Mouse (Mus musculus) gastrocnemius, postnatal 25 days (tissue): ENCODE measurements around the gene Stag3. TPM values are rescaled to one million over a fixed set of nuclear protein-coding genes. Genes with fewer than 3 reads are reported as not detected.

Experiments used
- DNase-seq: peaks from one replicate; pipeline ENCODE4 v3.0.0; 2022
- total RNA-seq, 2 experiments: library from RNA; stranded (reverse); gene quantifications; 1 replicate in 1 of 2; 2 replicates in 1 of 2; pipeline ENCODE4 v1.2.3; 2021

The Stag3 gene
- total RNA-seq, 2 experiments from 2014 or later, result 0.19 TPM; not detected in 1

DNA sequence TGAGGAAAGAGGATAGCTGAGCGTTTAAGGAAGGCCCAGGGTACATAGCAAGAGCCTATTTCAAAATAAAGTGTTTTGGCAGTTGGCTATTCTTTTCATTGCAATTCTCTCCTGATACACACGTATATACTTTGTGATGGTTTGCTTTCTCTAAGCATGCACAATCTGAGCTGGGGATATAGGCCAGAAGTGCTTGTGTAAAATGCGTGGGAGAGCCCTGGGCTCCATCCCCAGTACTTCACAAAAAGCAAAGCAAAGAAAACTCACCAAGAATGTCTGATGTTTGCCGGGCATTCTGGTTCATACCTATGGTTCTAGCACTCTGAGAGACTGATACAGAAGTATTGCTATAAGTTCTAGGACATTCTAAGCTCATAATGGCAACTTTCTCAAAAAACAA is 11.1 kb upstream of the Stag3 start:
- DNase-seq, result no peak

DNA sequence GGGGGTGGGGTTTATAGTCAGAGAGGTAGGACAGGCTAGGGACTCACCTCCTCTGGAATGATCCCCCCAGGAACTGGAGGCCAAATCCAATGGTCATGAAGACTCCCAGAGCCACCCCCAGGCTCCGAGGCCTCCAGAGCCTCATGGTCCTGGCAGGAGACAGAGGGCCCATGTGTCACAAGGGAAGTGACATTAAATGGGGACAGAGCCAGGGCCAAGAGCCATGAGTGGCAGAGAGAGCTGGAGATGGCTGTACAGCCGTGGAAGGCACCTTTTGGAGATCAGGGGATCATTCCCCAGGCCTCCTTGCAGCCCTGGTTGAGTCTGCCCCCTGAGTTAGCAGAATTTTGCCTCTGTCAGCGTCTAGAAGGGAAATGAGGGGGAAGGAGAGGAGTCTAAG is 8.8 kb upstream of the Stag3 start:
- DNase-seq, result no peak

DNA sequence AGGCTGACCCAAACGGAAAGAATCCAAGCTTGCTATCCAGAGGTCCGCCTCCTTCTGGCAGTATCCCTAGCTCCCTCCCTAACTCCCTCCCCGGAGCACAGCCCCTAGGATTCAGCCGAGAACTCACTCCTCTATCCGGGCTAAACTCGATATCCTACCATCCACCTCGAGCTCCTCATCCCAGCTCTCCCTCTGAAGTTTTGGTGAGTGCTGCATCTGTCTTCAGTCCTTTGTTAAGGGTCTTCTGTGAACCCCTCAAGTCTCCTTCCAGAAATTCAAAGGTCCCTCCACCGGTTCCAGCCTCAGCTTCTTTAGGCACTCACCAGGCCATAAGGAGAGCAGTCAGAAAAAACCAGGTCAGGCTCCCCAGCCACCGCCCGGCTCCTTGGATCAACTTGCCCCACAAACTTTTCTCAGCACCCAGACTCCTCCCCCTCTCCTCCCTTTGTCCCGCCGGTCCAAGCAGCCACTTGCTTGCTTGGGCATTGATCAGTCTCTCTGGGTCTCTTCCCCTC is 7.6 kb upstream of the Stag3 start, which contains the start of gene Gal3st4:
Gene Gal3st4, minus strand, starts transcription at position 432 of the 515 bp plus-strand sequence.
- DNase-seq, result peak; percentile 41

DNA sequence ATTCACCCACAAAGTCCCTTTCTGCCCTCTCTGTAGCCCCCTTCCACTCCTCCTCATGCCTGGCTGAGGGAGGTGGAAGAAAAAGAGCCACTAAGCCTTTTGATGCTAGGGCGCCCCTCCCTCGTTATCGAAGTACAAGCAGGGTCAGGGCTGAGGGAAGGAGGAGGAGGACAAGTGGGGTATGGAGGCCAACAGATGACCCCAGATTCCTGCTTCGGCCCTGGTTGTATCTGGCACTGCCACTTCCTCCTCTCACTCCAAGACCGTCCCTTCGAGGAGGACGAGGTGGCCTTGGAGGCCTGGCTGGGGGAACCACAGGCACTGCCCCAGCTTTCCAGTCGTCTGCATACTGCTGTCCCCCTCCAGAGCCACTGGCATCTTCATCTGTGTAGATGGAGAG is 5.9 kb upstream of the Stag3 start:
- no peak for DNase-seq

DNA sequence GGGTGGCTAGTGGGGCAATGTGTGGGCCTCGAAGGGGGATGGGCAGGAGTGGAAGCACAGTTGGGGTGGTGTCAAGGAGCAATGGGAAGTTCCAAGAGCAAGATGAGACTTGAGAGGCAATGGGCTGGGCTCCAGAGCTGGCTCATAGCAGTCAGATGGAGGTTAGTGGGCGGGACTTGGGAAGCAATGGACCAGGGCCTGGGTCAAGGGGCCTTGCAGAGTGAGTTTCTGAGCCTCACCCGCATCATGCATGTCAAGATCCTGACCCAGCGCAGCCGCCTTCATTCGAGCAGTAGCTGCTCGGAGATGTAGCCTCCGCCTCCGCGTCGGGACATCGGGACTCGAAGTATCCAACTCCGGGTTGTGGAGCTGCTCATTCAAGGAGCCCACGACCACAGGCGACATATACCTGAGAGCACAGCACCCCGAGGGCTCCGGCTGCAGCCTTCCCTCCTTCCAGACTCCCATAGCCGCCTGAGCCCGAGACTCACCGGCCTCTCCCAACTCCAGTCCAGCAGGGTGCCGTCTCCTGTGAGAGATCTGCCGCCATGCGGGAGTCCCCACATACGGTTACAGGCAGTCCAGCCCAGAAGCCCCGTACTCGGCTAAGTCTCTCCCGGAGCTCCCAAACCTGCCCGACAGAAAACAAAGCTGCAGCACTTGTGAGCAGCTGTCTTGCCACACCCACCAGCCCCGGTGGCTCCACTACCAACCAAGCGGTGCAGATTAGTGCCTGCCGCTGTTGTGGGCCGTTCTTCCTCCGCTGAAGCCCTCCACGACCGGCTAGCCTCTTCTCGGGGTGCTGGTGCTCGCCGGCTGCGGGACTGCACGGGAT is 4.6 kb upstream of the Stag3 start:
- DNase-seq, result no peak

DNA sequence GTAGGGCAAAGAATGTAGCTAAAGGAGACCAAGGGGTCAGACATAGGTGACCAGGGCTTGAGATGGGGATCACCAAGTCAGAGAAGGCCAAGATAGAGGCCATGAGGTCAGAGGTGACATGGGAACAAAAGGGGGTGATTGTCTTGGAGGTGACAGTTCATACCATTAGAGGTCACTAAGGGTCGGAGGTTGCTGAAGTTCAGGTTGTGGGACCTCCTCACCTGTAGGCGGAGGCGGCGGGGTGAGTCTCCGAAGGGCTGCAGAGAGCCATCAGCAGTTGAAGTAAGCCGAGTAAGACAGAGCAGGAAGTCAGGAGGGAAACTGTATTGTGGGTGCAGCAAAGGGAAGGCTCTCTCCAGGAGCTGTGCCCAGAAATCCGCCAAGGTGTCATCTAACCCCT is 2.0 kb upstream of the Stag3 start:
- DNase-seq, result no peak

DNA sequence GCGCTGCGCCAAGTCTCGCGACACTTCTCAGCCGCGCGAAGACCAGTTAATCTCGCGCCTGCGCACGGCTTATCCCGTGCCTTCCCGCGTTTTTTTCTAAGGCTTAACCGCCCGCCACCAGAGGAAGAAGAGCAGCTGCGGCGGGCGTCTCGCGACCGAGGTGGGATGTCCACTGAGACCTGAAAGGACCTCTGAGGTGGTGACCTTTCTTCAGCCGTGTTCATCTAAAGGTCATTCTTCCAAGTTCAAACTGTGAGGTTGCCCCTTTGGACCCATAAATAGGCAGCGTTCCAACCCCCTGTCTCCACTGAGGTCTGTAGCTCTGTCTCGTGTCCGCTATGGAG is 357 bp downstream of the Stag3 start:
- no peak for DNase-seq

DNA sequence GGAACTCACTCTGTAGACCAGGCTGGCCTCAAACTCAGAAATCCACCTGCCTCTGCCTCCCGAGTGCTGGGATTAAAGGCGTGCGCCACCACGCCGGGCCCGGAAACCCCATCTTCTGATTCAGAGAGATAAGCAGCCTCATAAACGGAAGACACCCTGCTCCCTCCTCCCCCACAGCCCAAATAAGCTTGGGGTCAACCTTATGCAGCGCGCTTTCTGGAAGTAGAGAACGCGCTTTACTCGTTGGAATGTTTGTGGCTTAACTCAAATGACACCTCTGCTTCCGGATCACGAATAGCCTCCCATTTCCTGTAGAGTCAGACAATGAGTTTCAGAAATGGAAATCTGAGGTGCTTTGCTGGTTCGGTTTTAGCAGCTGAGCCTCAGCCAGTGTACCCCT is 789 bp downstream of the Stag3 start:
- no peak for DNase-seq

DNA sequence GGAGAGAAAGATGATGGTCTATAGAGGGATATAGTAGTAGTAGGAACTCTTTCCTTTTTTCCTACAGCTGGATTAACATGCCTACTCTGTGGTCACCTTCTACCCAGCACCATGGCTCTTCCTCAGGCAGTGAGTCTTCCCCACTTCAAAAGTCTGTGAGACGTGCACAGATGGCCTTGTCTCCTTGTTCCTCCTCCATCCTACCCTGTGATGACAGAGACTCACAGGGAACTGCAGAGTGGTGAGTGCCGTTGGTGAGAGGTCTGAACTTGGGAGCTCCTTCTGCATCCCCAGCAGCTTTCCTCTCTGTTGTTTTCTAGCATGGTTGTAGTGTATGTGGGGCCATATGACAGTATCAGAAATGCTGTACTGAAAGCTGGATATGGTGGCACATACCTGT is 1.8 kb downstream of the Stag3 start:
- DNase-seq, result no peak

DNA sequence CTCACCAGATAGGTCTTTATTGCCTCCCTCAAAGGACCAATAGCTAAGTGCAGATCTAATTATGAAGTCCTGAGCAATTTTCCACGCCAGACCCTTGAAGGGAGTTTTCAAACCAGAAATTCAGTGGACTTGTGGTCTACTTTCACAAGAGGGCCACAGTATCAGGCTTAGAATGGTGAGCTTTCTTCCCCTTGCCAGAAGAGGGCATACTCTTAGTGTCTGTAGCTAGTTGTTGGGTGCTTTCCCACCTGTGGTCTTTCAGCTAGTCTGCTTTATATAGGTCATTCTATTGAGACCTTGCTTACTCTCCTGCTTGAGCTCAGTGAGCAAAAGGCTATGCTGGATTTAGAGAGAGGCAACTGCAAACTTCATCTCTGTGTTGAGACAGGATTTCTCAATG is 3.5 kb downstream of the Stag3 start:
- DNase-seq, result no peak

DNA sequence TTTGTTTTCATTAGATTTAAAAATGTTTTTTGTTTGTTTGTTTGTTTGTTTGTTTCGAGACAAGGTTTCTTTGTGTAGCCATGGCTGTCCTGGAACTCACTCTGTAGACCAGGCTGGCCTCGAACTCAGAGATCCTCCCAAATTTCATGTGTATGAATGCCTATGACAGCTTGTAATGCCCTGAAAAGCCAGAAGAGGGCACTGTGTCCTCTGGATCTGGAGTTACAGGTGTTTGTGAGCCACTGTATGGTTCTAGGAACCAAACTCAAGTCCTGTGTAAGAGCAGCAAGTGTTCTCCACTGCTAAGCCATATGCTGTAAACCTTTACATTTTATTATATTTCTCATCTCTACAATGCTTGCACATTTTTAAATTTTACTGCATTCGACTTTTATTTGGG is 7.8 kb downstream of the Stag3 start:
- DNase-seq, result no peak

DNA sequence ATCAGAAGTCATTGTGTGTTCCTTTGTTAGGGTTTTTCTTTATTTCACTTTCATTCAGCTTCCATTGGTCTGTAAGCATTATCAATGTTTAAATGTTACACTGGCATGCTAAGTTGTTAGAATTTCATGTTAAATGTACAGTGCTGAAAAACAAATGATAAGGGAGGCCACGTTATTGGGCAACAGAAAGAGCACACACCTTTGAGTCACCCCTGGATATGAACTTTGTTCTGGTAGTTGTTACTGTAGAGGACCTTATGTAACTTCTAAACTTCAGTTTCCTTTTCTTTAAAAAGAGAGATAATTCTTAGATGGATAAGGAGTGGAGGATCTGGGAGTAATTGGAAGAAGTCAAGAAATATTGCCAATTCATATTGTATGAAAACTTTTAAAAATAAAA is 11.6 kb downstream of the Stag3 start:
- no peak for DNase-seq

DNA sequence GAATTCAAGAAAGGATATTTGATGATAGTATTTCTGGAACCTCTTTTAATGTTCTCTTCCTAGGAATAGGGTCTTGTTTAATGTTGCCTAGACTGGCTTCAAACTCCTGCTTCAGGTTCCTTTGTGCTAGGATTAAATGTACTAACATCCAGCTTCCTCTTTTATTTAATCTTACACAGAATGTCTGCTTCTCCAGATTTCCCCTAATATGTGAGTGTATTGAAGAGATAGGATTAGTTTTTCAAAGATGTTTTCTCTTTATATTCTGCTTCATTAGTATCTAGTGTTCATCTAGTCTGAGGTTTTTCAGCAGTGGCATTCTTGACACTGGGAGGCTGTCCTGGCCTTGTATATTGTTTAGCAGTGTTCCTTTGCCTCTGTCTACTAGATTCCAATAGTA is 14.1 kb downstream of the Stag3 start:
- no peak for DNase-seq

DNA sequence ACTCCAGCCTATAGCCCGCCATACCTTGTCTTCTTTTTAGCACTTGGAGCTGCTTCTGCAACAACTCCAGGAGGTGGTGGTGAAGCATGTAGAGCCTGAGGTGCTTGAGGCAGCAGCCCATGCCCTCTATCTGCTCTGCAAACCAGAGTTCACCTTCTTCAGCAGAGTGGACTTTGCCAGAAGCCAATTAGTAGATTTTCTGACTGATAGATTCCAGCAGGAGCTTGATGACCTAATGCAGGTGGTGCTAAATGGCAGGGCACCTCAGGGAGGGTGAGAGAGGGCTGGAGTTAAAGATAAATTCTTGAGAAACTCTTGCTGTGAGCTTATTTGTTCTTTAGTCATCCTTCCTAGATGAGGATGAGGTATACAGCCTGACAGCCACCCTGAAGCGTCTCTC is 19.6 kb downstream of the Stag3 start:
- no peak for DNase-seq

DNA sequence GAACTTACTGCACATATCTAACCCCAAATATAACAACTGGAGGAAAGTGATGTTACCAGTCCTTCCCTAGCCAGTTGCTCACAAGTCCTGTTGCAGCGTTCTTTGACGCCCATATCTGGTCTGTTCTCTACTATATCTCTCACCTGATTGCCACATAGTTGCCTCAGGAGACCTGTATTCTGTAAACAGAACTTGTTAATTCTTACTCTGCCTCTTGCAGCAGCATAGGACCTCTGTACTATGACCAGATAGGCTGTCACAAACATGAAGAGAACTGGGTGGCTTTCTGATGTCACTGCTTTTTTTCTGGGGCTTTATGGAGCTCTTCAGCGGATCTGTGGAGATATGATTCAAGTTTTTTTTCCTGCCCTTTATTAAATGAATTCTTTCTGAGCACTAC is 32.8 kb downstream of the Stag3 start:
- DNase-seq, result no peak

DNA sequence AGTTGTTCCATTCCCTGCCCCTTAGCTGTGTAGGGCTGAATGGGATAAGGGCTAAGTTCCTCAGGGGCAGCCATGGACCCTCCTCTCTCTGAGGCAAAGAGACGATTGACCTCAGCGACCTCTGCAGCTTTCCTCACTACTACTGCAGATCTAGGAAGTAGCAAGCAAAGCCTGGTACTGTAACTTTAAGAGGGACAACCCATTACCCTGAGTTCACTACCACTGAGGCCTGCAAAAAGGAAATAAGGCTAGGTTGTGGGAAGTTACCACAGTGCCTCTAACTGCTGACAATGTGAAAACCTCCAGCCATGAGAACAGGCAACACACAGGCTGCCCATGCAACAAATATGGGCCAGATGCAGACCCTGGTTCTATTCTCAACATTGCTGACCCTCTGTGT is 61.6 kb downstream of the Stag3 start, which contains the start of gene Pvrig:
Gene Pvrig, plus strand, starts transcription at position 301 of the 400 bp plus-strand sequence.
- DNase-seq, result no peak

DNA sequence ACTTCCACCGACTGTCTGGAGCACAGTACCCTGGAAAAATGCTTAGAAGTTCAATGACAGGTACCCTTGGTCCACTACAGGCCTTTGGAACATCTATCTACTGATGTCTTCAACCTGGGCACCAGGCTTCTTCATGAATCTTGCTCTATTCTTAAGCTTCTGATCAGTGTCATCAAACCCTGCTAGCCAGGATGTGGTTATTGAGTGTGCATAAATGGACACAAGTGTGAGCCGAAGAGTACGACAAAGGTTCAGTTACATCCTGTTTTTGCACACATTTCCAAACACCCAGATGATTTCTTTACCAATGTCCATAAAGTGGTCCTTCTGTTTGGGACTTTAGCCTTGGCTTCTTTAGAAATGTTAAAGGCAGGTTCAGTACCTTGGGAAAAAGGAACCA is 63.2 kb downstream of the Stag3 start:
- DNase-seq, result no peak

Other genes starting within 250 kb of the Stag3 start
- gene Smok3c, start 227.0 kb upstream of the Stag3 start, total RNA-seq, result not detected
- 1 to 10 TPM; 8.4 to 9.1 TPM for gene Zkscan1, start 195.2 kb upstream of the Stag3 start, total RNA-seq
- 10 to 100 TPM; 11.0 to 11.9 TPM for gene Zscan21, start 163.3 kb upstream of the Stag3 start, total RNA-seq
- gene Zfp113, start 124.5 kb upstream of the Stag3 start, total RNA-seq, result 1 to 10 TPM; 4.0 to 4.4 TPM
- gene Cops6, start 119.2 kb upstream of the Stag3 start, total RNA-seq, result 10 to 100 TPM; 93.9 to 95.7 TPM
- 1 to 10 TPM; 5.8 to 7.8 TPM for gene Ap4m1, start 108.2 kb upstream of the Stag3 start, total RNA-seq
- 10 to 100 TPM in 1 of 2 experiments, 1 to 10 TPM in 1; 8.9 to 10.3 TPM for gene Mcm7, start 107.8 kb upstream of the Stag3 start, total RNA-seq
- gene Taf6, start 92.8 kb upstream of the Stag3 start, total RNA-seq, result 10 to 100 TPM; 27.0 to 29.6 TPM
- 1 to 10 TPM; 3.5 to 5.8 TPM for gene Cnpy4, start 92.8 kb upstream of the Stag3 start, total RNA-seq
- 1 to 10 TPM; 1.6 to 2.1 TPM for gene Mblac1, start 85.9 kb upstream of the Stag3 start, total RNA-seq
- under 1 TPM; 0.40 to 0.54 TPM for gene Nxpe5, start 54.3 kb upstream of the Stag3 start, total RNA-seq
- 10 to 100 TPM; 48.3 to 50.8 TPM for gene Lamtor4, start 24.8 kb upstream of the Stag3 start, total RNA-seq
- 1 to 10 TPM; 2.6 to 3.0 TPM for gene BC037034, start 16.2 kb upstream of the Stag3 start, total RNA-seq
- under 1 TPM; 0.19 to 0.41 TPM for gene Gal3st4, start 7.4 kb upstream of the Stag3 start, total RNA-seq
- not detected for gene Gm43720, start 282 bp upstream of the Stag3 start, total RNA-seq
- gene Gpc2, start 235 bp upstream of the Stag3 start, total RNA-seq, result under 1 TPM in 1 of 2 experiments, not detected in 1; 0.27 TPM
- gene Pvrig, start 61.7 kb downstream of the Stag3 start, total RNA-seq, result not detected
- 1 to 10 TPM; 2.1 to 2.9 TPM for gene Zfp157, start 161.2 kb downstream of the Stag3 start, total RNA-seq